ENCODE assay signal across 26 mouse cellular contexts in the genomic region with DNA sequence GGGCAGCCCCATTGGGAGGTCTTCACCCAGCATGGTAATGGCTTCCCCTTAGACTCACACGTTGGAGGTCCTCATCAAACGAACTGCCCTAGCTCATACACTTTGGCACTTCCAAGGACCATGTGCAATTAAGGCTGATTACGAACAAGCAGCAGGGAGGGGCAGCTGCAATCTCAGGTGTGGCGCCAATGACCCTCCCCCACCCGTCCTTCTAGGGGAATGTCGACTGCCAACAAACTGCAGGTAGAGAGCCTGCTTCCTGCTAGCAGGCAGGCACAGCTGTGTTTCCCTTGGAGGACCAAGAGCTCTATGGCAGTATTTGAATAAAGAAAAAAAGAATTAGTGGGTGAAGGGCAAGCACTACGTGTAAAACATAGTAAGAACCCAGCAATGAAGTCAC.
A peak's percentile ranks its signal among the peaks of the same experiment; 100 is the strongest.
DNase-seq lines count a peak whose midpoint lies in the region; ATAC-seq and TF ChIP-seq lines count a peak whose summit lies in the region.
"Had no signal": no experiment of that assay in that cellular context is flagged by ENCODE, and none has a peak within 500 bp of the region (broad histone marks: within the 10 kb centered on the region; RNA-seq: fewer than 3 reads in every experiment).

No protein-coding gene starts in this region.

- no peak overlapping the region for H3K4me3 ChIP-seq in lung, embryonic 14.5 days (ENCODE audit: low read depth, low read length)
- no peak overlapping the region for H3K4me3 ChIP-seq in lung, adult 2 months (replicated peaks; ENCODE audit: extremely low read depth, low read depth, low read length)
- no peak overlapping the region for H3K4me3 ChIP-seq in intestine, embryonic 15.5 days (replicated peaks)
- no peak overlapping the region for H3K4me3 ChIP-seq in stomach, embryonic 14.5 days (ENCODE audit: low read depth, low read length)
- H3K4me3 ChIP-seq: embryonic facial prominence, embryonic 15.5 days; erythroblast, embryonic 14.5 days; forebrain, embryonic 10.5 days; gastrocnemius, adult 2 months; heart, embryonic 10.5 days; hindbrain, embryonic 12.5 days had no signal

- DNase-seq in lung, embryonic 14.5 days, result peak; percentile 30
- DNase-seq in lung, adult 2 months, result no peak
- peak; percentile 33 for DNase-seq in lung, postnatal 10 days
- no peak for DNase-seq in gastrocnemius, adult 8-10 months (ENCODE audit: low spot score in 2 of 2)
- DNase-seq in urinary bladder, postnatal 4 days (ENCODE audit: low spot score in 2 of 2), result no peak
- no peak for DNase-seq in urinary bladder, adult 2 months (ENCODE audit: low spot score)
- DNase-seq: adrenal gland, adult 2 months; adrenal gland, postnatal 25 days; cerebellum, adult 18-20 months; cerebellum, adult 9-11 months; cerebellum, postnatal 36 days; gastrocnemius, adult 2 months; gastrocnemius, postnatal 36 days; heart, adult 11 months; heart, postnatal 10 days; heart, postnatal 4 days had no signal

- 43% methylated on average over 7 of the region's 7 CpGs for WGBS in lung, embryonic 14.5 days
- 49% methylated on average over 7 of the region's 7 CpGs for WGBS in lung, adult 2 months
- WGBS in intestine, embryonic 15.5 days, result 34% methylated on average over 7 of the region's 7 CpGs
- WGBS in stomach, embryonic 14.5 days, result 42% methylated on average over 7 of the region's 7 CpGs

- TF ChIP-seq CTCF in lung, embryonic 14.5 days (IDR thresholded peaks at IDR 0.05; ENCODE audit: low read depth), result no peak
- no peak for TF ChIP-seq CTCF in lung, adult 2 months (IDR thresholded peaks at IDR 0.05; ENCODE audit: insufficient read depth, low read length)

- TF ChIP-seq POLR2A in lung, adult 2 months (IDR thresholded peaks at IDR 0.05; ENCODE audit: borderline replicate concordance, extremely low read depth, low read depth, low read length), result no peak

- H3K36me3 ChIP-seq in lung, embryonic 14.5 days (ENCODE audit: insufficient read depth), result no peaks in the 10 kb centered on the region
- no peaks in the 10 kb centered on the region for H3K36me3 ChIP-seq in intestine, embryonic 15.5 days
- H3K36me3 ChIP-seq in stomach, embryonic 14.5 days (ENCODE audit: control insufficient read depth, insufficient read depth, low read length), result no peaks in the 10 kb centered on the region
- H3K36me3 ChIP-seq: embryonic facial prominence, embryonic 15.5 days; forebrain, embryonic 10.5 days; heart, embryonic 10.5 days; hindbrain, embryonic 12.5 days had no signal

- no peak overlapping the region for H3K9ac ChIP-seq in lung, embryonic 14.5 days
- H3K9ac ChIP-seq in intestine, embryonic 15.5 days, result no peak overlapping the region
- no peak overlapping the region for H3K9ac ChIP-seq in stomach, embryonic 14.5 days (replicated peaks; ENCODE audit: low read depth, low read length)
- H3K9ac ChIP-seq: embryonic facial prominence, embryonic 15.5 days; hindbrain, embryonic 12.5 days had no signal

- peak; percentile 52; the same call in 1 of the 2 replicates for ATAC-seq in lung, embryonic 14.5 days (ENCODE audit: insufficient read depth)
- peak; percentile 85 for ATAC-seq in intestine, embryonic 15.5 days
- peak; percentile 56; the same call in 1 of the 2 replicates for ATAC-seq in stomach, embryonic 14.5 days (ENCODE audit: insufficient number of reproducible peaks, insufficient read depth, low FRiP score, low read depth)
- ATAC-seq: activated CD4-positive, CD25-positive, alpha-beta regulatory T cell, adult 4 months; forebrain, embryonic 14.5 days; Patski had no signal

- H3K9me3 ChIP-seq in lung, embryonic 14.5 days (ENCODE audit: low read depth, low read length), result no peaks in the 10 kb centered on the region
- H3K9me3 ChIP-seq in intestine, embryonic 15.5 days, result no peaks in the 10 kb centered on the region; the same call in 1 of the 2 replicates
- H3K9me3 ChIP-seq in stomach, embryonic 14.5 days (ENCODE audit: control insufficient read depth, low read depth, low read length), result no peaks in the 10 kb centered on the region
- H3K9me3 ChIP-seq: embryonic facial prominence, embryonic 15.5 days; forebrain, embryonic 10.5 days; heart, embryonic 10.5 days; hindbrain, embryonic 12.5 days had no signal

- H3K27me3 ChIP-seq in lung, embryonic 14.5 days (ENCODE audit: insufficient read depth, low read length), result no peaks in the 10 kb centered on the region; the same call in 1 of the 2 replicates
- H3K27me3 ChIP-seq in intestine, embryonic 15.5 days (replicated peaks), result no peaks in the 10 kb centered on the region
- no peaks in the 10 kb centered on the region for H3K27me3 ChIP-seq in stomach, embryonic 14.5 days (ENCODE audit: control insufficient read depth, insufficient read depth, low read length)
- H3K27me3 ChIP-seq: embryonic facial prominence, embryonic 15.5 days; hindbrain, embryonic 12.5 days; Patski had no signal

- no peak overlapping the region for H3K4me2 ChIP-seq in lung, embryonic 14.5 days
- H3K4me2 ChIP-seq in intestine, embryonic 15.5 days (replicated peaks), result no peak overlapping the region
- no peak overlapping the region for H3K4me2 ChIP-seq in stomach, embryonic 14.5 days (replicated peaks; ENCODE audit: low read depth, low read length)
- H3K4me2 ChIP-seq: embryonic facial prominence, embryonic 15.5 days; hindbrain, embryonic 12.5 days had no signal

- peak overlapping the region; percentile 48; the same call in 1 of the 2 replicates for H3K27ac ChIP-seq in lung, embryonic 14.5 days (ENCODE audit: low read depth)
- no peak overlapping the region for H3K27ac ChIP-seq in intestine, embryonic 15.5 days
- no peak overlapping the region for H3K27ac ChIP-seq in stomach, embryonic 14.5 days (ENCODE audit: low read length)
- H3K27ac ChIP-seq: embryonic facial prominence, embryonic 15.5 days; forebrain, embryonic 10.5 days; gastrocnemius, adult 2 months; heart, embryonic 10.5 days; hindbrain, embryonic 12.5 days had no signal

- no peaks in the 10 kb centered on the region for H3K4me1 ChIP-seq in lung, embryonic 14.5 days (ENCODE audit: insufficient read depth)
- H3K4me1 ChIP-seq in lung, adult 2 months (ENCODE audit: control insufficient read depth, insufficient read depth, low read length), result no peaks in the 10 kb centered on the region
- 0 out of 2 replicates have a peak, but pooled peaks cover 4% of the 10 kb centered on the region for H3K4me1 ChIP-seq in intestine, embryonic 15.5 days (replicated peaks)
- no peaks in the 10 kb centered on the region for H3K4me1 ChIP-seq in stomach, embryonic 14.5 days (ENCODE audit: control insufficient read depth, insufficient read depth, low read length)
- H3K4me1 ChIP-seq: embryonic facial prominence, embryonic 15.5 days; forebrain, embryonic 10.5 days; hindbrain, embryonic 12.5 days had no signal

Comparison
In these comparisons a context has a peak if more than half of its experiments do, and no peak if none do; other contexts are left out.
1. DNase-seq: peak in lung, embryonic 14.5 days (single experiment) and lung, postnatal 10 days (single experiment); none in lung, adult 2 months (single experiment), gastrocnemius, adult 8-10 months (0 of 2), urinary bladder, postnatal 4 days (0 of 2) and urinary bladder, adult 2 months (single experiment).
2. Peak in every context shown above with its lines, with median percentiles within 50 percentile points of each other: ATAC-seq.